Mouse (Mus musculus): ENCODE data around the gene Lag3. TPM values are rescaled to one million over a fixed set of nuclear protein-coding genes. Genes with fewer than 3 reads are reported as not detected.
"Not testable (repeated sequence)": the region's sequence is repeated elsewhere in the genome, so short reads cannot be mapped to it uniquely, and the experiment has no call there.

The Lag3 gene
- total RNA-seq, 4 experiments from 2014 or later = 1.6 to 15.6 (median 8.5) TPM

- no peak for DNase-seq (ENCODE audit: low spot score in 2 of 2)
These were observed 9.7 kb downstream of the Lag3 start for GRCm38 (mm10) chr6:124901851-124902250.

DNA sequence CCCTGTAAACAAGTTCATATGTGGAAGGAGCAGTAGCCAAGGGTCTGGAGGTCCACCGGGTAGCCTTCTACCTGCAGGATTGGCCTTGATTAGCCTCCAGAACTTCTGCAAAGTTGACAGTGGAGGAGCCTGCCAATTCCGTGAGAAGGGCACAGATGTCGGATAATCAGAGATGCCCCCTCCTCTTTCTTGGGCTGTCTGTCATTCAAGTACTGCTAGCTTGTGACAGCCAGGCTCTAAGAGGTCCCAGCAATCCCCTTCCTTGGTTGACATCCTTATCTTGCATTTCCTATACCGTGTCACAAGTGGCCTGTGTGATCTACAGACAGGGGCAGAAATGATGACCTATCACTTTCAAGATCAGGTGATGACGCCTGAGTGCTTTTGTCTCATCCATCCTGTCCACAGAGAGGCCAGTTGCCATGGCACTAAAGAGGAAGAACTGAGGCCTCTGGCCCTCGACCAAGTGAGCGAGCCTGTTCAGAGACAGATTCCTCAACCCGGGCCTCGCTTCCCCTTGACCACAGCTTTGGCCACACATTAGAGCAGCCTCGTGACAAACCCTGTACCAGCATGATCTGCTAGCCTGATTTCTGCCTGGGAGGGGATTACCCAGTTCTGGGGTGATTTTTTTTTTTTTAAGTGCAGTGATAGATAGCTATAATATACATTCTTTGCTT lies 10.6 kb downstream of the Lag3 start:
- no peak for DNase-seq (ENCODE audit: low spot score in 2 of 2)

- DNase-seq (ENCODE audit: low spot score in 2 of 2) = no peak
These were observed 11.3 kb downstream of the Lag3 start for GRCm38 (mm10) chr6:124900056-124900800.

- DNase-seq (ENCODE audit: low spot score in 2 of 2) = no peak
These were observed 13.1 kb downstream of the Lag3 start for GRCm38 (mm10) chr6:124898359-124898758.

DNA sequence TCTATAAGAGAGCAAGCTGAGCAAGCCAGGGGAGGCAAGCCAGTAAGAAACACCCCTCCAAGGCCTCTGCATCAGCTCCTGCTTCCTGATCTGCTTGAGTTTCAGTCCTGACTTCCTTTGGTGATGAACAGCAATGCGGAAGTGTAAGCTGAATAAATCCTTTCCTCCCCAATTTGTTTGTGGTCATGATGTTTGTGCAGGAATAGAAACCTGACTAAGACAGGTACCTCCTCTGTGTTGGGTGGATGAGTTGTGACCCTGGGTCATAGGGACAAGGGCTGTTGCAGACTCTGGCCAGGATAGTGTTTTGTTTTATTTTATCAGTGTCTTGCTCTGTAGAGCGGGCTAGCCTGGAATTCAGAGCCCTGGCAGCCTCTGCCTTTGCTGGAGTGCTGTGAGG lies 17.4 kb downstream of the Lag3 start:
- not testable (repeated sequence) for DNase-seq (ENCODE audit: low spot score in 2 of 2)

- DNase-seq (ENCODE audit: low spot score in 2 of 2) = no peak
These were observed 20.5 kb downstream of the Lag3 start for GRCm38 (mm10) chr6:124890997-124891396.

GRCm38 (mm10) chr6:124888555-124889125 lies 22.9 kb downstream of the Lag3 start:
- no peak for DNase-seq (ENCODE audit: low spot score in 2 of 2)

DNA sequence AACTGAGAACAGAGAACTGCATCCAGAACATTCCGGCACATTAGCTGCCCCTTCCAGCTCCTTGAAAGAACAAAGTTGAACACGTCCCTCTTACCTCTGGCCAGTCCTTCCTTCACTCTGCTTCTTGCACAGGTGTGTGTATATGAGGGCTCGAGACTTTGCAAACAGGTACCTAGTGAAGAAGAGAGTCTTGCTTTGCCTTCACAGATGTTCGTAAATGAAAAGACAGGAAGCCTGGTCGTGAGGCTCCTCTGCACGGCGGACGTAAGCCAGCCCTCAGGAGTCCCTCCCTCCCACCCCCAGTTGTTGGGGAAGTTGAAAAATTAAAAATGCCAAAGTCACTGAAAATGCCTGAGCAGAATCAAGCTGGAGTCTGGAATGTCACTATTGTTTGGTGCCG lies 23.5 kb downstream of the Lag3 start, which contains the start of gene Cd4:
Gene Cd4, minus strand, starts transcription at position 236 of the 400 bp plus-strand sequence.
- no peak for DNase-seq (ENCODE audit: low spot score in 2 of 2)

DNA sequence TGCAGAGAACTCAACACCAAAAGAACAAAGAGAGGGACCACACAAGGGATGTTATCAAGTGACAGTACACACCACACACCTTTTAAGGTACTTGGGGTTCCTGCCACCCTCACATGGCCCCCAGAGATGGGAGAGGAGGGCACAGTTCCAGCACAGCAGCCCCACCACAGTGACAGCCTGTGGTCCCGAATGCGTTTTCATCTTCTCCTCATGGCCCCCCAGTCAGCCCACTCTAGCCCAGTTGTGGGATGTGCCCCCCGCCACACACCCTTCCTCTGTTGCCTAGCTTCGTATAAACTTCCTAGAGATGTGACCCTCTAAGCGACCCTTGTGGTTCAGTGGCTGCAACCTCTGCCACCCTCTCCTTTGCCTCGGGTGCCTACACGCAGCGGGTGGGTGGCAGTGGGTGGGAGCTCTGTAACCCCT lies 25.5 kb downstream of the Lag3 start:
- no peak for DNase-seq (ENCODE audit: low spot score in 2 of 2)

GRCm38 (mm10) chr6:124884714-124885500 lies 26.6 kb downstream of the Lag3 start:
- DNase-seq (ENCODE audit: low spot score in 2 of 2) = no peak

GRCm38 (mm10) chr6:124883351-124883750 lies 28.2 kb downstream of the Lag3 start:
- no peak for DNase-seq (ENCODE audit: low spot score in 2 of 2)

DNA sequence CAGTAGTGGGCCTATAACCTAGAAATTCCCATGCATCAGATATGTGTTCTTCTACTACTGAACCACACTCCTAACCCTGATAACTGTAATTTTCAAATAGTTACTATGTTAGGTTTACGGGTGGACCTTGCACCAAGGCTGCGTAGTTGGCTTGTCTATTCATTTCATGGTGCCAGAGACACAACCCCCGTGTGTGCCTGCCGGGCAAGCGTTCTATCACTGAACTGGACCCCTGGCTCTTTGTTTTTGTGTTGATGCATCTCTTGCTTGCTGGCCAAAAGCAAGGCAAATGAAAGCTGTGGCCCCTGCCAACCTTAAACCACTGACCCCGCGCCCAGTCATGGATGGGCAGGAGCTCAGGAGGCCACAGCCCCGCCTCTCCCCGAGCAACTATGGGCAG lies 29.7 kb downstream of the Lag3 start:
- DNase-seq (ENCODE audit: low spot score in 2 of 2) = no peak

GRCm38 (mm10) chr6:124879390-124879789 lies 32.1 kb downstream of the Lag3 start:
- no peak for DNase-seq (ENCODE audit: low spot score in 2 of 2)

GRCm38 (mm10) chr6:124874348-124874747 lies 37.2 kb downstream of the Lag3 start:
- no peak for DNase-seq (ENCODE audit: low spot score in 2 of 2)

DNA sequence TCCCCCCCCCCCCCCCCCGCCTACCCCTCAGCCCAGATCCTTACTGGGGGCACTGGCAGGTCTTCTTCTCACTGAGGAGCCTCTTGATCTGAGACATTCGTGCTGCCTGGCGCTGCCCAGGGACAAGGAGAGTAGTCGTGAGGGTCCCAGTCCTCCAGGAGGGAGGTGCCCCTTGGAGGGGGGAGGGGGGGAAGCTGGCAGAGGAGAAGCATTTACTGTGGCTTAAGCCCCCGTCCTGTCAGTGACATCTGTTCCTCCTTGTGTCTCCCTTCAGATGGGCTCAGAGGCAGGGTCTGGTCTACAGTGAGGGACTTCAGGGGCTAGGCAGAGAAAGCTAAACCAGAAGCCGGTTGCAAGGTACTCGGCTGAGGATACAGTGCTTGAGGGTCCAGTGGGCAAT lies 44.9 kb downstream of the Lag3 start:
- DNase-seq (ENCODE audit: low spot score in 2 of 2) = no peak

DNA sequence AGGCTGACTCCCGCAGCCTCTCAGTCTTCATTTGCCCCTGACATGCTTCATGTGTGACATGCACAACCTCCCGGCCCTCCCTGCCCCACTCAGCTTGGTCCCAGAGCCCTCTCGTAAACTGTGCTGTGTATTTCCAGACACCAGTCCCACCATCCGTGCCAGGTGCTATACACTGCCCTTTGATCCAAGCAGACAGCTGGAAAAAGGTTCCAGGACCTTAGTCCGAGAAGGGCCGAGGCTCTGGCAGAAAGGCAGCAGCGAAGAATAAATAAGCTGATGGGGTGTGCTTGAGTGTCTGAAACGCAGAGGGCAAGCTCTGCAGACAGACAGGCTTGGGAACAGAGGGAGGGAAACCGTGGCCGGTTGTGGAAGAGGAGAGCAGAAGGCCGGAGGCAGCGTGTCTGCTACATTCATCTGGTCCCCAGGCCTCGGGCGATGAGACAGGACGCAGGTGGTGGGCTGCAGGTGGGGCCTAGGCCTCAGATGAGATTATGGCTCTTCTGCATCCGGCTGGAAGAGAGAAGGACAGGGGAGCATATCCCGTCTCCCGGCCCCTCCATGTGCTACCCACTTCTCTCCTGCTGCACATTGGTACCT lies 45.6 kb downstream of the Lag3 start:
- no peak for DNase-seq (ENCODE audit: low spot score in 2 of 2)

- DNase-seq (ENCODE audit: low spot score in 2 of 2) = peak; percentile 71 to 74
These were observed 47.7 kb downstream of the Lag3 start, which contains the start of gene Gpr162 for GRCm38 (mm10) chr6:124863658-124864298. Gene Gpr162 (minus strand): TSS chr6:124863983.

GRCm38 (mm10) chr6:124863125-124863657 lies 48.3 kb downstream of the Lag3 start:
- no peak for DNase-seq (ENCODE audit: low spot score in 2 of 2)

GRCm38 (mm10) chr6:124862406-124863124 lies 48.9 kb downstream of the Lag3 start:
- no peak for DNase-seq (ENCODE audit: low spot score in 2 of 2)

DNA sequence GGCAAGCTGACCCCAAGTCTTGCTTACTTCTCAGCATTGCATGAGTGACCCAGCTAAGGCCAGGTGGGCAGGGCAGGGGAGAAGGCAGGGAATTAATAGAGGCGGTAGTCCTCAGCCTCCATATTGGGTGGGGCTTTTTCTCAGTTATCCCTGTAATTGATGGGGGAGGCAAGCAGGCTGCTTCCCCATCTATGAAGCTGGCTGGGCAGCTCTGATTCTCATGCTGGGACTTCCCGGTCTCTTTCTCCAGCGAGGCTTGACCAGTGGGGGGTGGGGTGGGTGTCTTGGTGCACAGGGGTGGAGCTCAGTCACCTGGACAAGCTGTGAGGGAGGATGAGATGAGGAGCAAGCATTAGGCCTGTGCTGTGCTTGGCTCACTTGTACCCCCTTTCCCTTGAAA lies 49.7 kb downstream of the Lag3 start:
- DNase-seq (ENCODE audit: low spot score in 2 of 2) = no peak
